13 mouse cellular contexts compared by ENCODE assay signal in the genomic region with DNA sequence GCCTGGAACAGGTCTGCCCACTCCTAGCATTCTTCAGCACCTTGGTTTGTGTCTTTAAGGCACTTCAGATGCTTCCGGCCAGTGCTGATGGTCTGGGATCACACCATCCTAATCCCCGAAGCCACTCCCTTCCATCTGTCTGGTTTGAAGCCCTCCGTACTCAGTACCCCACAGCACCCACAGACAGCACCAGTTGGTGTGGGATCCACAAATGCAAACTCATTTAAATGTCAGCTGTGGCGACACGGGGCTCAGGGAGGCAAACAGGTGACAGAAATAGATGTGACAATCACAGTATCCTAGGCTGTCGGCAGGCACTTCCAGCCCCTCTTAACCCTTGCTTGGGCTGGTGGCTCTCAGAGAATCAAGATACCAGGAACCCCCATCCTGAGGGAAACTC.
DNase-seq lines count a peak whose midpoint lies in the region; ATAC-seq lines count a peak whose summit lies in the region.
"Had no signal": no experiment of that assay in that cellular context is flagged by ENCODE, and none has a peak within 500 bp of the region (broad histone marks: within the 10 kb centered on the region; RNA-seq: fewer than 3 reads in every experiment).

No protein-coding gene starts in this region.

- no peaks in the 10 kb centered on the region for H3K27me3 ChIP-seq in forebrain, embryonic 16.5 days (replicated peaks; ENCODE audit: control insufficient read depth, insufficient read depth, low read length)
- H3K27me3 ChIP-seq in forebrain, embryonic 11.5 days (ENCODE audit: control insufficient read depth, insufficient read depth, low read length): no peaks in the 10 kb centered on the region
- peaks cover 20% of the 10 kb centered on the region for H3K27me3 ChIP-seq in heart, embryonic 15.5 days
- no peaks in the 10 kb centered on the region for H3K27me3 ChIP-seq in limb, embryonic 15.5 days
- H3K27me3 ChIP-seq: hindbrain, embryonic 15.5 days; neural tube, embryonic 12.5 days had no signal

- no peak overlapping the region for H3K27ac ChIP-seq in forebrain, embryonic 16.5 days (ENCODE audit: low read length)
- no peak overlapping the region for H3K27ac ChIP-seq in forebrain, embryonic 11.5 days (ENCODE audit: low read depth, low read length)
- H3K27ac ChIP-seq in heart, embryonic 15.5 days: 0 out of 2 replicates have a peak overlapping the region, but pooled peaks have one; percentile 1
- H3K27ac ChIP-seq in limb, embryonic 15.5 days: no peak overlapping the region
- H3K27ac ChIP-seq: hindbrain, embryonic 15.5 days; liver, embryonic 14.5 days; neural tube, embryonic 12.5 days had no signal

- 23% methylated on average over 6 of the region's 6 CpGs for WGBS in forebrain, embryonic 16.5 days
- WGBS in forebrain, embryonic 11.5 days: 60% methylated on average over 6 of the region's 6 CpGs
- 37% methylated on average over 6 of the region's 6 CpGs for WGBS in heart, embryonic 15.5 days
- 48% methylated on average over 6 of the region's 6 CpGs for WGBS in limb, embryonic 15.5 days

- H3K36me3 ChIP-seq in forebrain, embryonic 16.5 days (ENCODE audit: control insufficient read depth, insufficient read depth): no peaks in the 10 kb centered on the region
- no peaks in the 10 kb centered on the region for H3K36me3 ChIP-seq in forebrain, embryonic 11.5 days (ENCODE audit: control insufficient read depth, insufficient read depth, low read length)
- no peaks in the 10 kb centered on the region for H3K36me3 ChIP-seq in heart, embryonic 15.5 days
- no peaks in the 10 kb centered on the region for H3K36me3 ChIP-seq in limb, embryonic 15.5 days
- H3K36me3 ChIP-seq: hindbrain, embryonic 15.5 days; neural tube, embryonic 12.5 days had no signal

- no peak overlapping the region for H3K4me3 ChIP-seq in forebrain, embryonic 16.5 days (replicated peaks; ENCODE audit: low read length)
- H3K4me3 ChIP-seq in forebrain, embryonic 11.5 days (ENCODE audit: low read depth, low read length): no peak overlapping the region
- no peak overlapping the region for H3K4me3 ChIP-seq in heart, embryonic 15.5 days
- no peak overlapping the region for H3K4me3 ChIP-seq in limb, embryonic 15.5 days
- H3K4me3 ChIP-seq: hindbrain, embryonic 15.5 days; neural tube, embryonic 12.5 days had no signal

- H3K4me2 ChIP-seq in forebrain, embryonic 16.5 days (ENCODE audit: low read length): no peak overlapping the region
- H3K4me2 ChIP-seq in forebrain, embryonic 11.5 days (ENCODE audit: low read depth, low read length, severe bottlenecking): no peak overlapping the region
- 0 out of 2 replicates have a peak overlapping the region, but pooled peaks have one; percentile 10 for H3K4me2 ChIP-seq in heart, embryonic 15.5 days
- no peak overlapping the region for H3K4me2 ChIP-seq in limb, embryonic 15.5 days
- H3K4me2 ChIP-seq: hindbrain, embryonic 15.5 days; neural tube, embryonic 12.5 days had no signal

- H3K9ac ChIP-seq in forebrain, embryonic 16.5 days (replicated peaks; ENCODE audit: low read depth, low read length): no peak overlapping the region
- H3K9ac ChIP-seq in forebrain, embryonic 11.5 days (ENCODE audit: low read length): no peak overlapping the region
- no peak overlapping the region for H3K9ac ChIP-seq in heart, embryonic 15.5 days
- no peak overlapping the region for H3K9ac ChIP-seq in limb, embryonic 15.5 days
- H3K9ac ChIP-seq: hindbrain, embryonic 15.5 days; liver, embryonic 14.5 days; neural tube, embryonic 12.5 days had no signal

- peaks cover 11% of the 10 kb centered on the region for H3K4me1 ChIP-seq in forebrain, embryonic 16.5 days (replicated peaks; ENCODE audit: control insufficient read depth, insufficient read depth, low read length)
- peaks cover 4% of the 10 kb centered on the region for H3K4me1 ChIP-seq in forebrain, embryonic 11.5 days (replicated peaks; ENCODE audit: control insufficient read depth, insufficient read depth, low read length)
- peaks cover 26% of the 10 kb centered on the region for H3K4me1 ChIP-seq in heart, embryonic 15.5 days (replicated peaks)
- H3K4me1 ChIP-seq in limb, embryonic 15.5 days: peaks cover 18% of the 10 kb centered on the region; the same call in 1 of the 2 replicates

- ATAC-seq in forebrain, embryonic 16.5 days: peak; percentile 28; the same call in 1 of the 2 replicates
- ATAC-seq in forebrain, embryonic 11.5 days (replicated peaks; ENCODE audit: low FRiP score): no peak
- ATAC-seq in heart, embryonic 15.5 days (replicated peaks; ENCODE audit: insufficient number of reproducible peaks, insufficient read depth, low FRiP score, low read depth): no peak
- peak; percentile 59; the same call in 1 of the 2 replicates for ATAC-seq in limb, embryonic 15.5 days (ENCODE audit: insufficient number of reproducible peaks, low FRiP score, low TSS enrichment, low read depth)

- H3K9me3 ChIP-seq in forebrain, embryonic 16.5 days (ENCODE audit: control insufficient read depth, low read length): no peaks in the 10 kb centered on the region
- no peaks in the 10 kb centered on the region for H3K9me3 ChIP-seq in forebrain, embryonic 11.5 days (ENCODE audit: control insufficient read depth, low read length)
- no peaks in the 10 kb centered on the region for H3K9me3 ChIP-seq in heart, embryonic 15.5 days (replicated peaks)
- no peaks in the 10 kb centered on the region for H3K9me3 ChIP-seq in limb, embryonic 15.5 days
- H3K9me3 ChIP-seq: hindbrain, embryonic 15.5 days; neural tube, embryonic 12.5 days had no signal

- no peak for DNase-seq in forebrain, embryonic 11.5 days (ENCODE audit: low spot score)
- DNase-seq in heart, adult 9 months (ENCODE audit: low spot score in 2 of 2): no peak
- peak; percentile 51 for DNase-seq in brain, adult 2 months (ENCODE audit: low read depth, low spot score)
- DNase-seq in spleen, postnatal 36 days (ENCODE audit: low spot score in 2 of 2): no peak
- DNase-seq: B cell, adult 2 months; cerebellum, adult 9-11 months; spleen, adult 18-20 months had no signal

Comparison
In these comparisons a context has a peak if more than half of its experiments do, and no peak if none do; other contexts are left out.
1. ATAC-seq: peak in forebrain, embryonic 16.5 days (single experiment) and limb, embryonic 15.5 days (single experiment); none in forebrain, embryonic 11.5 days (single experiment) and heart, embryonic 15.5 days (single experiment).